16 mouse cellular contexts compared by ENCODE assay signal in the genomic region with DNA sequence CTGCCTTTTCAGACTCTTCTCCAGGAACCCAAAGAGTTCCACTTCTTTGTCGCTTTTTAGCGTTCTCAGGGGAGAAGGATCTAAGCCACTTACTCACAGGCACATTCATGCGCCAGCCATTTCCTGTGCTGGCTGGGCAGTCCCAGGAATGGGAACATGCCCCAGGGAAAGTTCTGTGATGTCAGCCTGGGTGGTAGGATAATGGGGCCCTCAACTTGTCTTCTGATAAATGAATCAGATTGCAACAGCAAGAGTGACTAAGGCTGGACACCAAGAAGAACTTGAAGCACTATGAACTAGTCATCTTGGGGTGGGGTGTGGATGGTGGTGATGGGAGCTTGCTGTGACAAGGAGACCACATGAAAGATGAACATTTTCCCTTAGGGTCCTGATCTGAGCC. TPM values are rescaled to one million over a fixed set of nuclear protein-coding genes. Genes with fewer than 3 reads are reported as not detected.
DNase-seq lines count a peak whose midpoint lies in the region; TF ChIP-seq lines count a peak whose summit lies in the region.
"Had no signal": no experiment of that assay in that cellular context is flagged by ENCODE, and none has a peak within 500 bp of the region (broad histone marks: within the 10 kb centered on the region; RNA-seq: fewer than 3 reads in every experiment).

No protein-coding gene starts in this region.

- no peak for DNase-seq in left cerebral cortex, adult 2 months (ENCODE audit: extremely low spot score in 1 of 2, low spot score in 2 of 2)
- no peak for DNase-seq in left cerebral cortex, postnatal 25 days (ENCODE audit: low spot score in 2 of 2)
- DNase-seq in Muller cell, postnatal 12 days (ENCODE audit: inconsistent ontology term): peak; percentile 74
- no peak for DNase-seq in adrenal gland, adult 2 months
- DNase-seq in thymus, postnatal 14 days: no peak
- no peak for DNase-seq in T-cell, adult 2 months (ENCODE audit: low spot score)
- DNase-seq: adrenal gland, adult 8-10 months; cerebellum, adult 11-12 months; kidney, adult 9 months; kidney, postnatal 14 days; thymus, adult 18-20 months had no signal

- 0 out of 2 replicates have a peak, but pooled peaks cover 8% of the 10 kb centered on the region for H3K4me1 ChIP-seq in embryonic fibroblast, embryonic 13.5 days (ENCODE audit: control insufficient read depth, insufficient read depth, low read length)
- H3K4me1 ChIP-seq: intestine, embryonic 15.5 days had no signal

- TF ChIP-seq POLR2A in embryonic fibroblast, embryonic 13.5 days (IDR thresholded peaks at IDR 0.05; ENCODE audit: low read depth, low read length): no peak

- no peak for TF ChIP-seq CTCF in left cerebral cortex, adult 2 months (IDR thresholded peaks at IDR 0.05)
- no peak for TF ChIP-seq CTCF in embryonic fibroblast, embryonic 13.5 days (IDR thresholded peaks at IDR 0.05; ENCODE audit: borderline replicate concordance, insufficient read depth, low read length)

- intact Hi-C loops in left cerebral cortex, adult 2 months (cut with DNase I): no loop called here
- intact Hi-C loops in left cerebral cortex, postnatal 25 days (cut with DNase I): no loop called here

- H3K27ac ChIP-seq in left cerebral cortex, adult 2 months: peak overlapping the region; percentile 78
- peak overlapping the region; percentile 77; the same call in 1 of the 2 replicates for H3K27ac ChIP-seq in embryonic fibroblast, embryonic 13.5 days (ENCODE audit: insufficient read depth, low read length)
- H3K27ac ChIP-seq: hindbrain, embryonic 10.5 days; intestine, embryonic 15.5 days; midbrain, embryonic 12.5 days had no signal

- H3K4me3 ChIP-seq in left cerebral cortex, adult 2 months: no peak overlapping the region
- no peak overlapping the region for H3K4me3 ChIP-seq in embryonic fibroblast, embryonic 13.5 days (ENCODE audit: insufficient read depth, low read length)
- H3K4me3 ChIP-seq: embryonic facial prominence, embryonic 12.5 days; hindbrain, embryonic 10.5 days; intestine, embryonic 15.5 days; midbrain, embryonic 12.5 days had no signal

RNA-seq across cellular contexts. Expression of gene Dusp7, which starts 9.6 kb away (rescaled TPM):
- total RNA-seq in left cerebral cortex, adult 2 months (2021): 100 to 1,000 TPM; 105 to 115 TPM
- total RNA-seq in left cerebral cortex, postnatal 25 days (2021): 100 to 1,000 TPM; 101 to 109 TPM
- polyA plus RNA-seq in embryonic fibroblast, embryonic 13.5 days (2011; ENCODE audit: insufficient read length, low read depth, missing spikeins): 63.0 and 67.2 TPM in 2 replicates
- 10 to 100 TPM; 12.8 to 18.7 TPM for total RNA-seq in adrenal gland, adult 2 months (2021)
- polyA plus RNA-seq in adrenal gland, adult 2 months (2012; rRNA removed): 40.2 and 46.7 TPM in 2 replicates

RNA-seq across cellular contexts. Expression of gene Rpl29, which starts 51.2 kb away (rescaled TPM):
- 100 to 1,000 TPM; 273 to 308 TPM for total RNA-seq in left cerebral cortex, adult 2 months (2021)
- total RNA-seq in left cerebral cortex, postnatal 25 days (2021): 100 to 1,000 TPM; 289 to 302 TPM
- 346 and 369 TPM in 2 replicates for polyA plus RNA-seq in embryonic fibroblast, embryonic 13.5 days (2011; ENCODE audit: insufficient read length, low read depth, missing spikeins)
- total RNA-seq in adrenal gland, adult 2 months (2021): 100 to 1,000 TPM; 391 to 419 TPM
- 183 and 201 TPM in 2 replicates for polyA plus RNA-seq in adrenal gland, adult 2 months (2012; rRNA removed)

Comparison
In these comparisons a context has a peak if more than half of its experiments do, and no peak if none do; other contexts are left out.
1. RNA of gene Dusp7, which starts 9.6 kb away (total RNA-seq): 105 to 115 TPM in left cerebral cortex, adult 2 months and 101 to 109 TPM in left cerebral cortex, postnatal 25 days; 12.8 to 18.7 TPM in adrenal gland, adult 2 months; every median in the first group is over 4 times any median in the second.